Mouse (Mus musculus) liver, embryonic 13.5 days (tissue): ENCODE data around the gene Zfp784. TPM values are rescaled to one million over a fixed set of nuclear protein-coding genes. Genes with fewer than 3 reads are reported as not detected.

Source experiments
- ATAC-seq: fragments of 200-750 bp; cut with Nextera tagmentation; 2 replicates; pipeline ENCODE4 v1.8.0; 2017; ENCODE audit warnings: low read depth, mild to moderate bottlenecking, moderate number of reproducible peaks, moderate library complexity
- DNase-seq: peaks from one replicate; pipeline ENCODE4 v3.0.0; 2022
- H3K27ac ChIP-seq: fragments of 300-500 bp; sonication (generic); 2 replicates; pipeline ENCODE4 v1.5.1; 2015; ENCODE audit warnings: moderate library complexity, mild to moderate bottlenecking, inconsistent platforms
- H3K27me3 ChIP-seq: fragments of 300-500 bp; sonication (generic); 2 replicates; pipeline ENCODE4 v1.6.1; 2015; ENCODE audit warnings: mild to moderate bottlenecking, inconsistent platforms
- H3K36me3 ChIP-seq: fragments of 300-500 bp; sonication (generic); 2 replicates; pipeline ENCODE4 v1.6.1; 2015; ENCODE audit warnings: mild to moderate bottlenecking, inconsistent platforms
- H3K4me1 ChIP-seq: fragments of 300-500 bp; sonication (generic); replicated peaks from 2 replicates; pipeline ENCODE4 v1.6.1; 2015; ENCODE audit warnings: inconsistent platforms
- H3K4me2 ChIP-seq: fragments of 300-500 bp; sonication (generic); 2 replicates; pipeline ENCODE4 v1.6.1; 2015; ENCODE audit warnings: inconsistent platforms, mild to moderate bottlenecking, moderate library complexity
- H3K4me3 ChIP-seq: fragments of 300-500 bp; sonication (generic); replicated peaks from 2 replicates; pipeline ENCODE4 v1.5.1; 2015; ENCODE audit warnings: mild to moderate bottlenecking, inconsistent platforms
- H3K9ac ChIP-seq: fragments of 300-500 bp; sonication (generic); 2 replicates; pipeline ENCODE4 v1.6.1; 2015; ENCODE audit warnings: mild to moderate bottlenecking, inconsistent platforms
- H3K9me3 ChIP-seq: fragments of 300-500 bp; sonication (generic); replicated peaks from 2 replicates; pipeline ENCODE4 v1.6.1; 2016; ENCODE audit warnings: inconsistent platforms
- WGBS: fragments of 180-500 bp; shearing (Covaris S2); methylation state at CpG from one replicate; pipeline ENCODE4 v1.1.7; 2015; ENCODE audit not compliant: insufficient replicate concordance; 5-methylcytosine and 5-hydroxymethylcytosine counted together
- polyA plus RNA-seq: library from polyadenylated mRNA; unstranded; fragments of >200 nt; fragmentation: Nextera tagmentation; extraction: Ambion mirVana; gene quantifications from 2 replicates; pipeline ENCODE4 v1.2.1, GENCODE M21; 2015

The Zfp784 gene
- polyA plus RNA-seq, 1 experiment from 2014 or later, result 0.93 TPM

DNA sequence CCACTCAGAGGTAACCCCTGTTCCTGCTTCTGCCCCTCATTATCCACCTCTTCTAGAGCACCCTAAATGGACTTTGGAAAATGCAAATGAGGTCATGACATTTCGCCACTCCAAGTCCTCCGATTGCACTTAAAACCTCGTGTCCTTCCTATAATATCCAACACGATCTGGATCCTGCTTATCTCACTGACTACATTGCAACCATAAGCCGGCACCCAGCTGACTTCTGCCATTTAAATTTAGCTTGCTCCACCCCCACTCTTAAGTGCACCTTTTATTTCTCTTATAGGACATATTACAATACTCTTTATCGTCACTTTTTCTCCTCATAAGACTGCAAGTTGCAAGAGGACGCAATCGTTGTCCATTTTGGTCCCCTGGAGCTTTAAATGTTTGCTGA lies 779 bp downstream of the Zfp784 start:
- peaks cover 30% of the 10 kb centered on the region for H3K36me3 ChIP-seq
- ATAC-seq (no peak), DNase-seq (no peak)
- no peaks in the 10 kb centered on the region for H3K27me3 ChIP-seq
- H3K9ac ChIP-seq, result peak overlapping the region; percentile 76
- H3K4me2 ChIP-seq, result peak overlapping the region; percentile 75
- 70% methylated on average over 8 of the region's 8 CpGs for WGBS
- peaks cover 27% of the 10 kb centered on the region for H3K4me1 ChIP-seq
- peak overlapping the region; percentile 88 for H3K27ac ChIP-seq
- peak overlapping the region; percentile 74 for H3K4me3 ChIP-seq
- H3K9me3 ChIP-seq, result no peaks in the 10 kb centered on the region

DNA sequence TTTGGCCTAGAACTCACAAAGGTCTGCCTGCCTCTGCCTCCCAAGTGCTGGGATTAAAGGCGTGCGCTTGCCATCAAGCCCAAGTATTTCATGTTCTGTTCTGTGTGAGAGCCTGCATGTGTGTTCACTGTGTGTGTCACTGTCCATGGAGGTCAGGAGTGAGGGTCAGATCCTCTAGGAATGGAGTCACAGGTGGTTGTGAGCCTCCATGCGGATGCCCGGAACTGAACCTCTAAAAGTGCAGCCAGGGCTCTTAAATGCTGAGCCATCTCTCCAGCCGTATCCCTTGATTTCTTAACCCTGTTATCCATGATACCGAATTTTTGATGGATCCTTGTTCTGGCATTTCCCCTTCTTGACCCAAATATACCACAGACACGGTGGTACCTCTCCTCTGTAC lies 1.2 kb downstream of the Zfp784 start:
- H3K4me1 ChIP-seq, result peaks cover 27% of the 10 kb centered on the region
- no peak overlapping the region for H3K27ac ChIP-seq
- H3K36me3 ChIP-seq, result peaks cover 34% of the 10 kb centered on the region
- no peak for DNase-seq
- no peaks in the 10 kb centered on the region for H3K27me3 ChIP-seq
- no peak for ATAC-seq
- peaks cover 3% of the 10 kb centered on the region; the same call in 1 of the 2 replicates for H3K9me3 ChIP-seq
- no peak overlapping the region for H3K4me2 ChIP-seq
- no peak overlapping the region; the same call in 1 of the 2 replicates for H3K9ac ChIP-seq
- no peak overlapping the region for H3K4me3 ChIP-seq
- WGBS, result 83% methylated on average over 7 of the region's 7 CpGs

DNA sequence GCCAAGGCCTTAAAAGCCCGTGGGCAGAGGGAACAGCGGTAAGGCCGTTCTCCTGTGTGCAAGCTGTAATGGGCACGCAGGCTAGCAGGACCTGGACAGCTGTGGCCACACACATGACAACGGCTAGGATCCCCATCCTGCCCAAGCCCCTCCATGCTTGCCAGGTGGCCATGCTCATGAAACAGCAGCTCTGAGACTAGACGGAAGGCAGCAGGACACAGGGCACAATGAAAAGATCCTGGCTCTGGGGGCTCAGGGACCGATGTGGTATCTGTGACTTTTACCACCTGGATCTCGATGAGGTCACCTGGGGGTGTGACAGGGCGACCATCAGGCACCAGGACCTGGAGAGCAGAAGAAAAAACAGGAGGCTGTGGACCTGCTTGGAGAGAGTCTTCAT lies 2.1 kb downstream of the Zfp784 start:
- Histone ChIP-seq H3K9me3 (peaks cover 11% of the 10 kb centered on the region), H3K4me1 (peaks cover 27% of the 10 kb centered on the region), H3K27ac (no peak overlapping the region), H3K4me3 (no peak overlapping the region), H3K27me3 (no peaks in the 10 kb centered on the region), H3K4me2 (no peak overlapping the region), H3K36me3 (peaks cover 43% of the 10 kb centered on the region), H3K9ac (no peak overlapping the region)
- 87% methylated on average over 9 of the region's 9 CpGs for WGBS
- no peak for DNase-seq
- ATAC-seq, result no peak

DNA sequence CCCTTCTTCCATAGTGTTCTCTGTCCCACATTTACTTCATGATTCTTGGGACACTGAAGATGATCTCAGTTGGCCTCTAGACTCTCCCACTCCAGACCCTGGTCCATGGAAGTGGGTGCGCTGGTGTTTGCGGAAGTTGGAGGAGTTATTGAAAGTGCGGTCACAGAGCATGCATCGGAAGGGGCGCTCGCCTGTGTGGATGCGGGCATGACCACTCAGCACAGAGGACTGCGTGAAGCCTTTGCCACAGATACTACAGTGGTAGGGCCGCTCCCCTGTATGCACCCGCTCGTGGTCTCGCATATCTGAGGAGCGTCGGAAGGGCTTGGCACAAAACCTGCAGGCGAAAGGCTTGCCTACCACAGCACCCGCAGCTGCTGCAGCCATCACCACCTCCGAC lies 2.6 kb downstream of the Zfp784 start:
- H3K27ac ChIP-seq, result no peak overlapping the region
- no peak overlapping the region for H3K9ac ChIP-seq
- peaks cover 27% of the 10 kb centered on the region for H3K4me1 ChIP-seq
- peaks cover 48% of the 10 kb centered on the region for H3K36me3 ChIP-seq
- DNase-seq (no peak), ATAC-seq (no peak)
- H3K27me3 ChIP-seq, result no peaks in the 10 kb centered on the region
- H3K9me3 ChIP-seq, result peaks cover 16% of the 10 kb centered on the region
- WGBS, result 89% methylated on average over 17 of the region's 17 CpGs
- H3K4me2 ChIP-seq, result no peak overlapping the region
- no peak overlapping the region for H3K4me3 ChIP-seq

DNA sequence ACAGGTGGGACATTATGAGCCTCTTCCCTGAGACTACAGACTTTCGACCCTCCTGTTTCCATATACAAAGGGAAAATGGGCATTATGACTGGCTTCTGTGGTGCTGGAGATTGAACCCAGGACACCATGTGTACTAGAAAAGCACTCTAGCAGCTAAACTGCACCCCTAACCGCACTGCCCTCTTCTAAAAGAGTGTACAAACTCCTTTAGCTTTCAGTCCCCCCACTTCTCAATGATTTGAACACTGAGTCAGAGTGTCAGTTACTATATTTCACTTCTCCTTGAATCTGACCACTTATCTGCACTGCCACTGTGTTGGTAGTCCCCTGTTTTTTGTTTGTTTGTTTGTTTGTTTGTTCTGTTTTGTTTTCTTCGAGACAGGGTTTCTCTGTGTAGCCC lies 4.4 kb downstream of the Zfp784 start, which contains the start of gene 4632433K11Rik:
TSS of gene 4632433K11Rik (plus strand) at position 301 of the 400 bp plus-strand sequence.
- peaks cover 31% of the 10 kb centered on the region for H3K9me3 ChIP-seq
- no peak within 1 kb of the TSS for H3K9ac ChIP-seq
- H3K4me2 ChIP-seq, result no peak within 1 kb of the TSS
- H3K27ac ChIP-seq, result no peak within 1 kb of the TSS
- H3K4me3 ChIP-seq, result no peak within 1 kb of the TSS
- DNase-seq, result no peak
- H3K4me1 ChIP-seq, result peaks cover 16% of the 10 kb centered on the region
- peaks cover 66% of the 10 kb centered on the region for H3K36me3 ChIP-seq
- 69% methylated on average over 3 of the region's 3 CpGs for WGBS
- ATAC-seq, result no peak
- H3K27me3 ChIP-seq, result no peaks in the 10 kb centered on the region

DNA sequence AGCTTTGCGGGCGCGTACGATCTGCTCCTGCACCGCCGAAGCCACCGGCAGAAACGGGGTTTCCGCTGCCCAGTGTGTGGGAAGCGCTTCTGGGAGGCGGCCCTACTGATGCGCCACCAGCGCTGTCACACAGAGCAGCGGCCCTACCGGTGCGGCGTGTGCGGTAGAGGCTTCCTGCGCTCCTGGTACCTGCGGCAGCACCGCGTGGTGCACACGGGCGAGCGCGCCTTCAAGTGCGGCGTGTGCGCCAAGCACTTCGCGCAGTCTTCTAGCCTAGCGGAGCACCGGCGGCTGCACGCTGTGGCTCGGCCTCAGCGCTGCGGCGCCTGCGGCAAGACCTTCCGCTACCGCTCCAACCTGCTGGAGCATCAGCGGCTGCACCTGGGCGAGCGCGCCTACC lies 6.8 kb downstream of the Zfp784 start:
- H3K9ac ChIP-seq, result no peak overlapping the region
- H3K27me3 ChIP-seq, result no peaks in the 10 kb centered on the region
- peaks cover 31% of the 10 kb centered on the region for H3K9me3 ChIP-seq
- H3K4me1 ChIP-seq, result 0 out of 2 replicates have a peak, but pooled peaks cover 3% of the 10 kb centered on the region
- ATAC-seq (no peak), DNase-seq (no peak)
- H3K4me3 ChIP-seq, result no peak overlapping the region
- 89% methylated on average over 46 of the region's 46 CpGs for WGBS
- no peak overlapping the region for H3K27ac ChIP-seq
- H3K4me2 ChIP-seq, result no peak overlapping the region
- peaks cover 84% of the 10 kb centered on the region for H3K36me3 ChIP-seq

DNA sequence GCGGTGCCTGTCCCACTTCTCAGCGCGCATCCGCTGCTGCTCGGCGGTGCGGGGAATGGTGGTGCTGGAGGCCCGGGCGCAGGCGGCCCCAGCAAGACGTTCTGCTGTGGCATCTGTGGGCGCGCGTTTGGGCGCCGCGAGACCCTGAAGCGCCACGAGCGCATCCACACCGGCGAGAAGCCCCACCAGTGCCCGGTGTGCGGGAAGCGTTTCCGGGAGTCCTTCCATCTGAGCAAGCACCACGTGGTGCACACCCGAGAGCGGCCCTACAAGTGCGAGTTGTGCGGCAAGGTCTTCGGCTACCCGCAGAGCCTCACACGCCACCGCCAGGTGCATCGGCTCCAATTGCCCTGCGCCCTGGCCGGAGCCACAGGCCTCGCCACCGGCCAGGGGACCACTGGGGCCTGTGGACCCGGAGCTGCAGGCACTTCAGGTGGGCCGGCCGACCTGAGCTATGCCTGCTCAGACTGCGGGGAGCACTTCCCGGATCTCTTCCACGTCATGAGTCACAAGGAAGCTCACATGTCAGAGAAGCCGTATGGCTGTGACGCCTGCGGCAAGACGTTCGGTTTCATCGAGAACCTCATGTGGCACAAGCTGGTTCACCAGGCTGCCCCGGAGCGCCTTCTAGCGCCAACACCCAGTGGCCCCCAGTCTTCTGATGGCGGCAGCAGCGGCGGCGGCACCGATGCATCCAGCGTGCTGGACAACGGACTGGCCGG lies 7.5 kb downstream of the Zfp784 start:
- no peak overlapping the region for H3K4me3 ChIP-seq
- WGBS, result 94% methylated on average over 63 of the region's 63 CpGs
- no peaks in the 10 kb centered on the region for H3K27me3 ChIP-seq
- no peak overlapping the region for H3K9ac ChIP-seq
- ATAC-seq (no peak), DNase-seq (no peak)
- H3K27ac ChIP-seq, result no peak overlapping the region
- peaks cover 31% of the 10 kb centered on the region for H3K9me3 ChIP-seq
- H3K36me3 ChIP-seq, result peaks cover 87% of the 10 kb centered on the region
- 0 out of 2 replicates have a peak, but pooled peaks cover 3% of the 10 kb centered on the region for H3K4me1 ChIP-seq
- H3K4me2 ChIP-seq, result no peak overlapping the region

DNA sequence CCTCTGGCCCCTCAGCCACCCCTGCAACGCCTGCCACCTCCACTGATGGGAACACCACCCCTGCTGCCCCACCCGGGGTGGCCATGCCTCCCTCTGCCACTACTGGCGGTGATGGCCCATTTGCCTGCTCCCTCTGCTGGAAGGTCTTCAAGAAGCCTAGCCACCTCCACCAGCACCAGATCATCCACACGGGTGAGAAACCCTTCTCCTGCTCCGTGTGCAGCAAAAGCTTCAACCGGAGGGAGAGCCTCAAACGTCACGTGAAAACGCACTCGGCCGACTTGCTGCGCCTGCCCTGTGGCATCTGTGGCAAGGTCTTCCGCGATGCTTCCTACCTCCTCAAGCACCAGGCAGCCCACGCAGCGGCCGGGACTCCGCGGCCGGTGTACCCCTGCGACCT lies 8.3 kb downstream of the Zfp784 start:
- Histone ChIP-seq H3K4me3 (no peak overlapping the region), H3K4me1 (peaks cover 3% of the 10 kb centered on the region; the same call in 1 of the 2 replicates), H3K4me2 (no peak overlapping the region), H3K36me3 (peaks cover 89% of the 10 kb centered on the region), H3K27me3 (no peaks in the 10 kb centered on the region), H3K9me3 (peaks cover 31% of the 10 kb centered on the region), H3K9ac (no peak overlapping the region), H3K27ac (no peak overlapping the region)
- DNase-seq, result no peak
- no peak for ATAC-seq
- 91% methylated on average over 21 of the region's 21 CpGs for WGBS

DNA sequence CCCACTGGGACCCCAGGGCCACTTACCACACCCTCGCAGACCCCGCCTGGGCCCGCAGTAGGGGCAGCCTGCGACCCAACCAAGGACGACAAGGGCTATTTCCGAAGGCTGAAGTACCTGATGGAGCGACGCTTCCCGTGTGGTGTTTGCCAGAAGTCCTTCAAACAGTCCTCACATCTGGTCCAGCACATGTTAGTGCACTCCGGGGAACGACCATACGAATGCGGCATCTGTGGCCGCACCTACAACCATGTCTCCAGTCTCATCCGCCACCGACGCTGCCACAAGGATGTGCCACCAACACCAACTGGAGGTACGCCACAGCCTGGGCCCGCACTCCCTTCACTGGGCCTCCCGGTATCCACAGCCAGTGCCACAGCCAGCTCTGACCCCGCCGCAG lies 8.7 kb downstream of the Zfp784 start:
- no peak for DNase-seq
- peaks cover 3% of the 10 kb centered on the region; the same call in 1 of the 2 replicates for H3K4me1 ChIP-seq
- H3K4me2 ChIP-seq, result no peak overlapping the region
- H3K4me3 ChIP-seq, result no peak overlapping the region
- peaks cover 31% of the 10 kb centered on the region for H3K9me3 ChIP-seq
- ATAC-seq, result no peak
- no peak overlapping the region for H3K27ac ChIP-seq
- peaks cover 90% of the 10 kb centered on the region for H3K36me3 ChIP-seq
- H3K27me3 ChIP-seq, result no peaks in the 10 kb centered on the region
- H3K9ac ChIP-seq, result no peak overlapping the region
- 94% methylated on average over 22 of the region's 22 CpGs for WGBS

DNA sequence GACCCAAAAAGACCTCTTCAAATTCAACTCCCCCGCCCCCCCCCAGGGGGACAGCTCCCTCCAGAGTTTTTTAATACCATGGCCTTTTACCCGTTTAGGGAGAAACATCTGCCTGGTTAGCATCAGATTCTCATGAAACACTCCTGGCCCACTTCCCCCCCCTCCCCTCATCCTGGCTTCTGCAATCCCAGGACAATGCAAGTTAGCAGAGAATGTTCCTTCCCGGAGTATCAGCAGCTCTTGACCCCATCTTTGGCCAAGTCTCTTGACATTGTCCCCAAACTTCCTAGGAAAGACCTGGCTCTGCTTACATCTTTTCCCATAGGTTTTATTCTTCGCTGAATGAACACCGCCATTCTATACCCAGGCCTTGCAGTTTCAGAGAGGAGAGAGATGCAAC lies 17.0 kb downstream of the Zfp784 start:
- Histone ChIP-seq H3K4me3 (peak overlapping the region; percentile 90), H3K9ac (peak overlapping the region; percentile 97), H3K4me1 (peaks cover 42% of the 10 kb centered on the region), H3K27me3 (no peaks in the 10 kb centered on the region), H3K9me3 (peaks cover 4% of the 10 kb centered on the region; the same call in 1 of the 2 replicates), H3K36me3 (peaks cover 60% of the 10 kb centered on the region), H3K27ac (peak overlapping the region; percentile 96), H3K4me2 (peak overlapping the region; percentile 72)
- 47% methylated on average over 5 of the region's 5 CpGs for WGBS
- DNase-seq, result no peak
- no peak for ATAC-seq

DNA sequence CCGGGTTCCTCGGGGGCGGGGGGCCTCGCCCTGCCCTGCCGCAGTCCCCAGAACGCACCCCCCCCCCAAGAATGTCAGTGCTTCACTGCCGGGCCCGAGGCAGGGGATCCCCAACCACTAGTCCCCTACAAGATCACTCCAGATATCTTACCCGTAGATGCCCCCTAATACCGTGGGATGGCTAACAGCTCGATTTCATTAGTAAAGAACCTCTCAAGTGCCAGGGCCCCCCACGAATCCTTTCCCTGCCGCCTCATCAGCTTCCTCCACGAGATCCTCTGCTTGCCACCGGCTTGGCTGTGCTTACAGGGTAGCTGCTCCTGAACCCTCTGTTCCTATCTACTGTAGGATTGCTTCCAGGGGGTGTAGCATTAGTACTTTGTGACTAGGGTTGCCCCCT lies 17.6 kb downstream of the Zfp784 start:
- peak overlapping the region; percentile 97 for H3K9ac ChIP-seq
- H3K9me3 ChIP-seq, result peaks cover 4% of the 10 kb centered on the region; the same call in 1 of the 2 replicates
- peak overlapping the region; percentile 90 for H3K4me3 ChIP-seq
- no peaks in the 10 kb centered on the region for H3K27me3 ChIP-seq
- WGBS, result 0% methylated on average over 15 of the region's 15 CpGs
- H3K27ac ChIP-seq, result peak overlapping the region; percentile 96
- peaks cover 57% of the 10 kb centered on the region for H3K36me3 ChIP-seq
- H3K4me1 ChIP-seq, result peaks cover 47% of the 10 kb centered on the region
- peak; percentile 2; the same call in 1 of the 2 replicates for ATAC-seq
- DNase-seq, result no peak
- peak overlapping the region; percentile 72 for H3K4me2 ChIP-seq
